Mouse (Mus musculus) cortical plate, adult 2 months (tissue): ENCODE data around the gene 1700018B08Rik. TPM values are rescaled to one million over a fixed set of nuclear protein-coding genes. Genes with fewer than 3 reads are reported as not detected.

Source experiments
- H3K27ac ChIP-seq: fragments of 200-500 bp; 2 replicates; pipeline ENCODE4 v1.5.1; 2012; ENCODE audit warnings: low read length, control low read depth, inconsistent platforms; ENCODE audit not compliant: insufficient read depth
- H3K4me1 ChIP-seq: fragments of 200-500 bp; 2 replicates; pipeline ENCODE4 v1.6.1; 2011; ENCODE audit warnings: low read length; ENCODE audit not compliant: control insufficient read depth, insufficient read depth
- H3K4me3 ChIP-seq: fragments of 200-500 bp; 2 replicates; pipeline ENCODE4 v1.5.1; 2011; ENCODE audit warnings: mild to moderate bottlenecking, low read length, control low read depth; ENCODE audit not compliant: insufficient read depth
- CTCF ChIP-seq: fragments of 200-500 bp; IDR thresholded peaks from 2 replicates; pipeline ENCODE4 v1.5.1; 2011; ENCODE audit warnings: mild to moderate bottlenecking, control low read depth, low read length; ENCODE audit not compliant: insufficient read depth; ENCODE audit errors: extremely low read depth
- POLR2A ChIP-seq: fragments of 200-500 bp; IDR thresholded peaks from 2 replicates; pipeline ENCODE4 v1.6.1; 2011; ENCODE audit warnings: mild to moderate bottlenecking, low read length, control low read depth; ENCODE audit not compliant: insufficient read depth; ENCODE audit errors: extremely low read depth
- polyA plus RNA-seq: library from polyadenylated mRNA; depleted of rRNA; stranded (reverse); fragments of >200 nt; gene quantifications from 2 replicates; pipeline ENCODE4 v1.2.3, GENCODE M21; 2012

1700018B08Rik gene
- polyA plus RNA-seq, 1 experiment, result not detected

GRCm38 (mm10) chr8:121551065-121551985 lies 7.2 kb upstream of the 1700018B08Rik start:
- TF ChIP-seq POLR2A (no peak), CTCF (no peak)
- H3K4me3 ChIP-seq, result no peak overlapping the region
- no peak overlapping the region for H3K27ac ChIP-seq
- no peaks in the 10 kb centered on the region for H3K4me1 ChIP-seq

GRCm38 (mm10) chr8:121550056-121550455 lies 5.9 kb upstream of the 1700018B08Rik start:
- TF ChIP-seq CTCF (no peak), POLR2A (no peak)
- H3K27ac ChIP-seq, result no peak overlapping the region
- no peak overlapping the region for H3K4me3 ChIP-seq
- no peaks in the 10 kb centered on the region for H3K4me1 ChIP-seq

- no peak overlapping the region for H3K4me3 ChIP-seq
- TF ChIP-seq POLR2A (no peak), CTCF (peak; percentile 87)
- no peaks in the 10 kb centered on the region for H3K4me1 ChIP-seq
- H3K27ac ChIP-seq, result no peak overlapping the region
Observed at GRCm38 (mm10) chr8:121547132-121547531, 3.0 kb upstream of the 1700018B08Rik start.

- Histone ChIP-seq H3K27ac (no peak overlapping the region), H3K4me1 (no peaks in the 10 kb centered on the region), H3K4me3 (no peak overlapping the region)
- TF ChIP-seq CTCF, result no peak
- TF ChIP-seq POLR2A, result no peak
Observed at GRCm38 (mm10) chr8:121544936-121545335, 816 bp upstream of the 1700018B08Rik start.

GRCm38 (mm10) chr8:121542901-121543300 lies 1.2 kb downstream of the 1700018B08Rik start:
- no peak for TF ChIP-seq CTCF
- TF ChIP-seq POLR2A, result no peak
- Histone ChIP-seq H3K4me1 (no peaks in the 10 kb centered on the region), H3K27ac (no peak overlapping the region), H3K4me3 (no peak overlapping the region)

GRCm38 (mm10) chr8:121541862-121542261 lies 2.3 kb downstream of the 1700018B08Rik start:
- no peak overlapping the region for H3K4me3 ChIP-seq
- no peak for TF ChIP-seq POLR2A
- no peak for TF ChIP-seq CTCF
- H3K27ac ChIP-seq, result no peak overlapping the region
- H3K4me1 ChIP-seq, result no peaks in the 10 kb centered on the region

GRCm38 (mm10) chr8:121532381-121532780 lies 11.7 kb downstream of the 1700018B08Rik start:
- Histone ChIP-seq H3K4me3 (no peak overlapping the region), H3K27ac (no peak overlapping the region), H3K4me1 (no peaks in the 10 kb centered on the region)
- TF ChIP-seq POLR2A (no peak), CTCF (peak; percentile 40)

GRCm38 (mm10) chr8:121530639-121531038 lies 13.5 kb downstream of the 1700018B08Rik start:
- Histone ChIP-seq H3K4me1 (no peaks in the 10 kb centered on the region), H3K4me3 (no peak overlapping the region), H3K27ac (no peak overlapping the region)
- TF ChIP-seq CTCF (no peak), POLR2A (no peak)

- Histone ChIP-seq H3K4me3 (no peak overlapping the region), H3K27ac (no peak overlapping the region), H3K4me1 (no peaks in the 10 kb centered on the region)
- TF ChIP-seq POLR2A, result no peak
- no peak for TF ChIP-seq CTCF
Observed at GRCm38 (mm10) chr8:121528790-121529189, 15.3 kb downstream of the 1700018B08Rik start.

- no peak overlapping the region for H3K4me3 ChIP-seq
Observed at GRCm38 (mm10) chr8:121527751-121528150, 16.4 kb downstream of the 1700018B08Rik start.

More at GRCm38 (mm10) chr8:121527751-121528150, 16.4 kb downstream of the 1700018B08Rik start:
- no peak overlapping the region for H3K27ac ChIP-seq
- H3K4me1 ChIP-seq, result no peaks in the 10 kb centered on the region
- TF ChIP-seq CTCF, result no peak
- no peak for TF ChIP-seq POLR2A
